Mouse (Mus musculus) lung, adult 10 weeks (tissue): ENCODE measurements around the gene Astl. TPM values are rescaled to one million over a fixed set of nuclear protein-coding genes. Genes with fewer than 3 reads are reported as not detected.

Source experiments
- polyA plus RNA-seq: library from polyadenylated mRNA; stranded (reverse); fragments of 350-450 nt; fragmentation: Illumina TruSeq; extraction: RNeasy Lipid Tissue Mini Kit (QIAGEN cat#74804); gene quantifications from one replicate; pipeline ENCODE4 v1.2.3, GENCODE M21; 2014; ENCODE audit warnings: low read depth, low replicate concordance; ENCODE audit not compliant: insufficient read depth

Astl gene
- not detected for polyA plus RNA-seq

GRCm38 (mm10) chr2:127338416-127338815 lies at the start of gene Astl:
Gene Astl (plus strand): TSS chr2:127338639.

DNA sequence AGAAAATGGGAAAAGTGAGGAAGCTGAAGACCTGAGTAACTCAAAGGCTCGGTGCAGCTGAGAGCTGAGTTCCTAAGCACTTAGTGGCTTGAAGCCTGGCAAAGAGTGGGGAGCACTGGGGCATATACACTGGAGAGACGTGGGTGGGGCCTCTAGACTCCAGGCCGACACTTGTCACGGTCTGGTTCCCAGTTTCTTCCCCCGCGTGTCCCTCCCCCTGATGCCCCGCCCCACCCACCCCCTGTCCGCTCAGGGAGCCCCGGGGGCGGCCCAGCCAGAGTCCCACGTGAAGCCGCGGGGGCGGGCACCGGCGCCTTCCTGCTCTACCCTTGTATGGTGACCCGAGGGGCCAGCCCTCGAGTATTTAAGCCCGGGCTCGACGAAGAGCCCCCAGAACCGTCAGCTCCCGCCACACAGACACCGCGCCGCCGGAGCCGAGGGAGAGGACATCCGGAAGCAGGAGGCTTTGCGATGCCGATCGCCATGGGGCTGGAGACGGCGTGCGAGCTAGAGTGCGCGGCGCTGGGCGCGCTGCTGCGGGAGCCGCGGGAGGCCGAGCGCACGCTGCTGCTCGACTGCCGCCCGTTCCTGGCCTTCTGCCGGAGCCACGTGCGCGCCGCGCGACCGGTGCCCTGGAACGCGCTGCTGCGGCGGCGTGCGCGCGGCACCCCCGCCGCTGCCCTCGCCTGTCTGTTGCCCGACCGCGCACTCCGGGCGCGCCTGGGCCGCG lies 2.5 kb upstream of the Astl start, which contains the start of gene Dusp2:
Gene Dusp2, plus strand, starts transcription at position 393 of the 730 bp plus-strand sequence.

GRCm38 (mm10) chr2:127362459-127363281 lies 24.2 kb downstream of the Astl start, which contains the start of gene Adra2b:
Gene Adra2b (plus strand): TSS chr2:127363208.

Other genes with a start within 250 kb of the Astl start
- gene Ncaph, start 204.7 kb upstream of the Astl start, polyA plus RNA-seq: 3.5 TPM
- gene Itpripl1, start 195.2 kb upstream of the Astl start, polyA plus RNA-seq: 7.6 TPM
- 1.3 TPM for gene 1810024B03Rik, start 130.4 kb upstream of the Astl start, polyA plus RNA-seq
- 23.3 TPM for gene Snrnp200, start 130.3 kb upstream of the Astl start, polyA plus RNA-seq
- 56.5 TPM for gene Ciao1, start 90.8 kb upstream of the Astl start, polyA plus RNA-seq
- 22.1 TPM for gene Tmem127, start 90.7 kb upstream of the Astl start, polyA plus RNA-seq
- gene Stard7, start 68.4 kb upstream of the Astl start, polyA plus RNA-seq: 27.9 TPM
- 5.6 TPM for gene Dusp2, start 2.5 kb upstream of the Astl start, polyA plus RNA-seq
- 0.08 TPM for gene Adra2b, start 24.6 kb downstream of the Astl start, polyA plus RNA-seq
- gene Gpat2, start 86.6 kb downstream of the Astl start, polyA plus RNA-seq: not detected
- gene Fahd2a, start 105.9 kb downstream of the Astl start, polyA plus RNA-seq: 16.4 TPM
- 1.6 TPM for gene Kcnip3, start 183.5 kb downstream of the Astl start, polyA plus RNA-seq
- gene Prom2, start 202.8 kb downstream of the Astl start, polyA plus RNA-seq: 1.1 TPM
- gene Zfp661, start 248.5 kb downstream of the Astl start, polyA plus RNA-seq: 1.4 TPM
- 30.5 TPM for gene Mrps5, start 248.6 kb downstream of the Astl start, polyA plus RNA-seq